Mouse (Mus musculus): ENCODE data around the gene Espn.

Espn gene

GRCm38 (mm10) chr4:152072655-152073054, 79.5 kb downstream of the Espn start:
- in situ Hi-C loops (cut with MseI, MboI) = no loop called here

GRCm38 (mm10) chr4:152072121-152072601, 80.0 kb downstream of the Espn start, which contains the start of gene Plekhg5:
Gene Plekhg5, plus strand, starts transcription at chr4:152072498.
- in situ Hi-C loops (cut with MseI, MboI) = no loop called here

GRCm38 (mm10) chr4:152070494-152071396, 81.4 kb downstream of the Espn start:
- in situ Hi-C loops (cut with MseI, MboI) = no loop called here
